Mouse (Mus musculus) embryonic fibroblast, embryonic 13.5 days (primary cell): ENCODE measurements around the gene Sncb.

Experiments used
- CTCF ChIP-seq: IDR thresholded peaks from 2 replicates; pipeline ENCODE4 v1.5.1; 2011; ENCODE audit warnings: mild to moderate bottlenecking, control low read depth, low read length, moderate library complexity, borderline replicate concordance; ENCODE audit not compliant: insufficient read depth
- POLR2A ChIP-seq: IDR thresholded peaks from 2 replicates; pipeline ENCODE4 v1.6.1; 2011; ENCODE audit warnings: low read depth, mild to moderate bottlenecking, control low read depth, low read length, moderate library complexity

DNA sequence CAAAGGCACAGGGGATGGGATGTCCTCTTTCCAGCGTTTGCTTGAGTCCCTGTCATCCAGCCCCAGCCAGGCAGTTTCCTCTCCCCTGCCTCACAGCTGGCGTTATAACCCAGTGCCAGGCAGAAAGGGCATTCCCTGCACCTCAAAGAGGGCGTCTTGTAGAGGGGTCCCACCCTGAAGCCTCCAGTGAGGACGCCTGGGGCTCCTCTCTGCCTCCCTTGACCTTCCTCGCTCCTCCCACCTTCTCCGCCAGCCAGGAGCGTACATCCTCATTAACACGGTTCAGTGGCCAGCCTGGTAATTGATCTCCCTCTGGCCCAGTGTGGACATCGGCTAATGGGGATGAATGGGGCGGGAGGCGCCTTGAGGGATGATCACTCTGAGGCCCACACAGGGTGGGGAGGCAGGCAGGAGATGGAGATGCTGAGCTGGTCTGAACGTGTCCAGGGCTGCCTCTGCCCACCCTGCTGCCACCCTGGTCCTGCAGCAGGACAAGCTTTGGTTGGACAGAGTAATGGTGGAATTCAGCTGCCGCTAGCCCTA is 40.1 kb upstream of the Sncb start:
- TF ChIP-seq CTCF (no peak), POLR2A (no peak)
